Mouse (Mus musculus) small intestine, adult 2 months (tissue): ENCODE measurements around the gene Mepe. TPM values are rescaled to one million over a fixed set of nuclear protein-coding genes. Genes with fewer than 3 reads are reported as not detected.

ENCODE experiments used
- H3K27ac ChIP-seq: fragments of 200-500 bp; 2 replicates; pipeline ENCODE4 v1.5.1; 2012; ENCODE audit warnings: low read depth, low read length, control low read depth, inconsistent platforms; ENCODE audit not compliant: insufficient read depth
- H3K27me3 ChIP-seq: fragments of 200-500 bp; 2 replicates; pipeline ENCODE4 v1.6.1; 2012; ENCODE audit warnings: mild to moderate bottlenecking, moderate library complexity, low read length, inconsistent platforms; ENCODE audit not compliant: control insufficient read depth, insufficient read depth
- H3K36me3 ChIP-seq: fragments of 200-500 bp; 2 replicates; pipeline ENCODE4 v1.6.1; 2012; ENCODE audit warnings: mild to moderate bottlenecking, low read length, control low read depth, inconsistent platforms; ENCODE audit not compliant: control insufficient read depth, insufficient read depth
- H3K4me1 ChIP-seq: fragments of 200-500 bp; 2 replicates; pipeline ENCODE4 v1.6.1; 2012; ENCODE audit warnings: low read length, inconsistent platforms, mixed read lengths; ENCODE audit not compliant: control insufficient read depth, insufficient read depth, insufficient read length
- H3K4me3 ChIP-seq: fragments of 200-500 bp; 2 replicates; pipeline ENCODE4 v1.5.1; 2012; ENCODE audit warnings: low read depth, mild to moderate bottlenecking, control low read depth, inconsistent platforms, low read length, moderate library complexity
- CTCF ChIP-seq: fragments of 200-500 bp; IDR thresholded peaks from 2 replicates; pipeline ENCODE4 v1.5.1; 2012; ENCODE audit warnings: low read depth, mild to moderate bottlenecking, control low read depth, inconsistent platforms, low read length, moderate library complexity, mixed read lengths; ENCODE audit not compliant: insufficient replicate concordance, insufficient read length; ENCODE audit errors: extremely low read depth
- POLR2A ChIP-seq: fragments of 200-500 bp; IDR thresholded peaks from 2 replicates; pipeline ENCODE4 v1.6.1; 2012; ENCODE audit warnings: low read depth, mild to moderate bottlenecking, control low read depth, inconsistent platforms, low read length, moderate library complexity
- WGBS: fragments of 180-500 bp; shearing (Covaris S2); methylation state at CpG from one replicate; pipeline ENCODE4 v1.1.7; 2018; 5-methylcytosine and 5-hydroxymethylcytosine counted together
- polyA plus RNA-seq: library from polyadenylated mRNA; depleted of rRNA; stranded (reverse); fragments of >200 nt; gene quantifications from 2 replicates; pipeline ENCODE4 v1.2.3, GENCODE M21; 2012

The Mepe gene
- polyA plus RNA-seq, 1 experiment = not detected

DNA sequence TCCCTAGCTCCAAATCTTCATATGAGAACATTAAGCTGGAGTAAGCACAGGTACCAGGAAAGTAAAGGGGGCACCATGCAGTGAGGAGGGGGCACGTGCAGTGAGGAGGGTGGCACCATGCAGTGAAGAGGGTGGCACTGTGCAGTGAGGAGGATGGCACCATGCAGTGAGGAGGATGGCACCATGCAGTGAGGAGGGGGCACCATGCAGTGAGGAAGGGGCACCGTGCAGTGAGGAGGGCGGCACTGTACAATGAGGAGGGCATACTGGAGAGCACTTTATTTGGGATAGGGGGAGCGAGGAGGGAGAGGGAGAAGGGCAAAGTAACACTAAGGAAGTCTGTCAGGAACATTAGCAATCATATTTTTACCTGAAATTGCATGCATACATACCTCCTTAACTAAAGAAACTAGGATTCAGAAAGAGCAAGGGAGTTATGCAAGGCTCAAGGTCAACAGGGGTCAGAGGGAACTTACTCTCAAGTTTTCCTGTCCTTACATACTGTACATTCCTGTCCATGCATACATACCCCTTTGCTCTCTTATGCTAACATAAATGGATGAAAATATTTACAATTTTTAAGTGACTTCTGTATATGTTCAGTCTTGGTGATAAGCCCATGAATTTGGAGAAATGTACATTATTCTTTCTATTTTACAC lies 48.6 kb downstream of the Mepe start:
- no peaks in the 10 kb centered on the region for H3K4me1 ChIP-seq
- WGBS = 78% methylated on average over 4 of the region's 4 CpGs
- TF ChIP-seq CTCF (no peak), POLR2A (no peak)
- H3K27ac ChIP-seq = no peak overlapping the region
- no peaks in the 10 kb centered on the region for H3K27me3 ChIP-seq
- no peak overlapping the region for H3K4me3 ChIP-seq
- no peaks in the 10 kb centered on the region for H3K36me3 ChIP-seq

GRCm38 (mm10) chr5:104374308-104374660 lies 49.2 kb downstream of the Mepe start:
- Histone ChIP-seq H3K27me3 (no peaks in the 10 kb centered on the region), H3K4me1 (no peaks in the 10 kb centered on the region), H3K27ac (no peak overlapping the region), H3K4me3 (no peak overlapping the region), H3K36me3 (no peaks in the 10 kb centered on the region)
- 44% methylated on average over 6 of the region's 6 CpGs for WGBS
- TF ChIP-seq CTCF (no peak), POLR2A (no peak)

GRCm38 (mm10) chr5:104375132-104375531 lies 50.0 kb downstream of the Mepe start:
- no peaks in the 10 kb centered on the region for H3K27me3 ChIP-seq
- WGBS = 80% methylated on average over 2 of the region's 2 CpGs
- no peak for TF ChIP-seq CTCF
- TF ChIP-seq POLR2A = no peak
- H3K4me3 ChIP-seq = no peak overlapping the region
- H3K36me3 ChIP-seq = no peaks in the 10 kb centered on the region
- H3K4me1 ChIP-seq = no peaks in the 10 kb centered on the region
- no peak overlapping the region for H3K27ac ChIP-seq

- 75% methylated on average over 1 of the region's 1 CpGs for WGBS
- Histone ChIP-seq H3K27me3 (no peaks in the 10 kb centered on the region), H3K27ac (no peak overlapping the region), H3K4me3 (no peak overlapping the region), H3K36me3 (no peaks in the 10 kb centered on the region), H3K4me1 (no peaks in the 10 kb centered on the region)
- TF ChIP-seq CTCF (no peak), POLR2A (no peak)
Measured at GRCm38 (mm10) chr5:104376890-104377289, 51.8 kb downstream of the Mepe start.

DNA sequence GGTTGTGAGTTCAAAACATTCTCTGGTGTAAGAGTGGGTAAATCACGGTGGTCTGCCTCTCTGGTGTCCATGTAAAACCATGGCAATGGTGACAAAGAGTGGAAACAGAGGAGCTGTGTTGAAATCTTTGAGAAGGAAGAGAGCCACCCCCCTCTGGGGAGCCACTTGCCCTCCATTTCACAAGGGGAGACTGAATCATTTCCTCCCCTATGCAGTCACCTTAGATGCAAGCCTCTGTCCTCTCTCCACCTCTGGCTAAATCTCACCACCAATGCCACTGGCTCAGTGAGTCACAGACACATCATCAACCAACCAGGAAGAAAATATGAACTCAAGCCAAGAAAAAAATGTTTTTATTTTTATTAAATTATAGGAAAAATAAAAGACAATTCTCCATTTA lies 55.4 kb downstream of the Mepe start:
- H3K27me3 ChIP-seq = no peaks in the 10 kb centered on the region
- H3K27ac ChIP-seq = no peak overlapping the region
- no peak overlapping the region for H3K4me3 ChIP-seq
- WGBS = 85% methylated on average over 1 of the region's 1 CpGs
- no peaks in the 10 kb centered on the region for H3K4me1 ChIP-seq
- TF ChIP-seq POLR2A (no peak), CTCF (no peak)
- H3K36me3 ChIP-seq = no peaks in the 10 kb centered on the region

- Histone ChIP-seq H3K27me3 (no peaks in the 10 kb centered on the region), H3K4me3 (no peak overlapping the region), H3K27ac (no peak overlapping the region), H3K36me3 (no peaks in the 10 kb centered on the region), H3K4me1 (no peaks in the 10 kb centered on the region)
- TF ChIP-seq CTCF (no peak), POLR2A (no peak)
- WGBS = 51% methylated on average over 4 of the region's 7 CpGs
Measured at GRCm38 (mm10) chr5:104381671-104382070, 56.5 kb downstream of the Mepe start.

GRCm38 (mm10) chr5:104384540-104384939 lies 59.4 kb downstream of the Mepe start:
- H3K27me3 ChIP-seq = no peaks in the 10 kb centered on the region
- no peaks in the 10 kb centered on the region for H3K36me3 ChIP-seq
- 87% methylated on average over 7 of the region's 7 CpGs for WGBS
- no peaks in the 10 kb centered on the region for H3K4me1 ChIP-seq
- TF ChIP-seq CTCF (no peak), POLR2A (no peak)
- H3K4me3 ChIP-seq = no peak overlapping the region
- H3K27ac ChIP-seq = no peak overlapping the region

DNA sequence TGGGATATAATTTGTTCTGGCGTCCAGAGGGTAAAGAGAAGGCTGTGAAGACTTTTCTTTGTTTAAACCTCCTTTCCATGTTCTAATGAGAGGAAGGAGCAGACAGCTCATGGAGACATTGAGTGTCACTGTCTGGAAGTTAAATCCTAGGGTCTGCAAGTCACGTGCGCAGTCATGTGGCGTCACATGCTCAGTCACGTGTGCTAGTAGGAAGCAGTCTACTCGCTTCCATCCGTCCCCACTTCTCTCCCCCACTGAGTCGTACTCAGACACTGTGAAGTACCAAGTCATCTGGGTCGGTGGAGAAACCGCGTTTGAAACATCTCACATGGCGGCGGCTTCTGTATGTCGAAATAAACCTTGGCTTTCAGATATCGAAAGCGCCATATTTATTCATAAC lies 60.4 kb downstream of the Mepe start:
- no peak overlapping the region for H3K27ac ChIP-seq
- 92% methylated on average over 16 of the region's 16 CpGs for WGBS
- H3K27me3 ChIP-seq = no peaks in the 10 kb centered on the region
- no peaks in the 10 kb centered on the region for H3K4me1 ChIP-seq
- TF ChIP-seq POLR2A (no peak), CTCF (no peak)
- no peak overlapping the region for H3K4me3 ChIP-seq
- H3K36me3 ChIP-seq = no peaks in the 10 kb centered on the region
